Mouse (Mus musculus) adrenal gland, postnatal 10 days (tissue): ENCODE results near the gene Pja2. TPM values are rescaled to one million over a fixed set of nuclear protein-coding genes. Genes with fewer than 3 reads are reported as not detected.
A peak's percentile ranks its signal among the peaks of the same experiment; 100 is the strongest.
"Not testable (repeated sequence)": the region's sequence is repeated elsewhere in the genome, so short reads cannot be mapped to it uniquely, and the experiment has no call there.

Experiments
- DNase-seq: peaks from one replicate; pipeline ENCODE4 v3.0.0; 2021; ENCODE audit warnings: mixed read lengths
- long read RNA-seq, 2 experiments: library from polyadenylated mRNA; stranded (forward); transcript quantifications; one replicate each; pipeline ENCODE4 v2.0.0; 2021
- total RNA-seq, 2 experiments: library from RNA; stranded (reverse); gene quantifications; 2 replicates each; pipeline ENCODE4 v1.2.3; 2021

Gene Pja2
- total RNA-seq: 10 to 100 TPM; 66.7 to 81.7 TPM
- long read RNA-seq, experiment 1, full-length matches to known transcripts: 111 of 140 reads
- long read RNA-seq, experiment 1, partial matches to known transcripts: 25 of 140 reads
- long read RNA-seq, experiment 1, other reads (novel, unspliced or antisense): 4 of 140 reads
- long read RNA-seq, experiment 2, full-length matches to known transcripts: 38 of 40 reads
- long read RNA-seq, experiment 2, partial matches to known transcripts: 2 of 40 reads
- long read RNA-seq, experiment 2, other reads (novel, unspliced or antisense): 0 of 40 reads

DNA sequence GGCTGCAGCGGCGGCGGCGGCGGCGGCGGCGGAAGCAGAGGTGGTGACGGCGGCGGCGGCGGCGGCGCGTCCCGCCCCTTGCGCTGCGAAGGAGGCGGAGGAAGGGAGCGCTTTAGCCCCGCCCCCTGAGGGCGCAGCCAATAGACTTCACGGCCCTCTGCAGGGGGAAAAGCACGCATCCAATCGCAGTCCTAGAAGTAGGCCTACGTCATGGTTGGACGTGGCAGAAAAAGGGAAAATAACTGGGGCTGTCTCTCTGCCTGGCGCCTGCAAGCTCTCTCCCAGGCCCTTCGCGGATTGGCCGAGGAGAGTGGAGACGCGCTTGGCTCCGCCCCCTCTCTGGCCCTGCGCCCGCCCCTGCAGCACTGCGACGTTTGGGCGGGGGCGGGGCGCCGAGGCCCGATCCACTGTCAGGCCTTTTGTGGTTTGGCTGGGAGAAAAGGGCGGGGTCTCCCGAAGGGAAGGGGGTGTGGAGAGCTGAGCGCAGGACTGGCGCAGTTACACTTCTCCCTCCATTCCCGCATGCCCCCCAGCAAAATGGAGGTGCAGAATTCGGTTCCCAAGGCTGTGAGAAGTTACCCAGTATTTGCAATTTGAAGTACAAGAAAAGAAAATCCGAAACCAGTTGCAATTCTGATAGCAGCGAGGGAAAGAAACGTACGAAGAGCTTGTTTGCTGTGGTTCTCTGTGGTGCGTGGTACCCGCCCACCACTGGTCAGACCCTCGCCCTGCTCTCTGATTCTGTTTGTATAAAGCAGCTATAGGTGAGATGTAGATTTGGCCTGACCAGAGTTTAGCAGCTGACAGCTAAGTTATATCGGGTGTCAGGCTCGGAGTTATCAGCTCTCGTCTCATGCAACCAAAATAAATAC lies at the start of gene Pja2:
Pja2 (minus strand) TSS at position 19 of the 872 bp plus-strand sequence.
- peak; percentile 100 for DNase-seq

GRCm38 (mm10) chr17:64375327-64375726 lies 43.6 kb upstream of the Pja2 start:
- peak; percentile 84 for DNase-seq

DNA sequence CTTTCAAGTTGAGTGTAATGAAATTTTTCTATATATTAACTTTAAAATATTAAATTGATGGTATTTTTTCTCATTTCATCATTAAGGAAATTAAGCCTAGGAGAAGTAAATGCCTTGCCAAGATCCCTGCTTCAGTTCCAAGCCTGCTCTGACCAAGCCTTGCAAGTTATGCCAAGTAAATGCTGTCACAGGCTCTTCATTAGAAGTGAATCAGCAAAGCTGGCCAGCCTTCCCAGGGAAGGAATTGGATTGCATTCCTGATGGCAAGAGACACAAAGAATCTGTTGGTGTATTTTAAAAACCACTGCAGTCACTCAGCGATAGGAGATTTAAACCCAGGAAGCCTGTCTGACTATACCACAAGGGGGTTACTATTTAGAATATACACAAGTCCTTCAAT lies 32.0 kb upstream of the Pja2 start:
- DNase-seq: peak; percentile 59

GRCm38 (mm10) chr17:64362570-64362969 lies 30.9 kb upstream of the Pja2 start:
- no peak for DNase-seq

- DNase-seq: no peak
These were observed 30.3 kb upstream of the Pja2 start for GRCm38 (mm10) chr17:64361911-64362425.

- no peak for DNase-seq
These were observed 22.2 kb upstream of the Pja2 start for GRCm38 (mm10) chr17:64353940-64354339.

DNA sequence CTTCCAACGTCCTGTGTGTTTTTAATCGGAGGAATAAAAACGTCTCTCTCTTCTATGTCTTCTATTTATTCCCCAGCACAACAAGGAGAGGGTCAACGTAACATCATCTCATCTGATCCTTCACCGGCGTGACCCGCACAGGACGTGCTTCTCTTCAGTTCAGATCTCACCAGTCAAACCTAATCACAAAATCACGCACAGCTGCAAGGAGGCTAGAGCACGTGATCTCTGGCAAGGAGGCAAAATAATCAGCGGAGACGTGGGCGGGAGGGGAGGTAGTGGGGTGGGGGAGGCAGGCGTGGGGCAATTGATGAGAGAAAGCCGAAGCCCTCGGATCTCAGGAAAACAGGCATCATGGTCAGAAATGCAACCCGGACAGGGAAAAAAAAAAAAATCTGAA lies 14.4 kb upstream of the Pja2 start:
- no peak for DNase-seq

GRCm38 (mm10) chr17:64344576-64345172 lies 13.0 kb upstream of the Pja2 start:
- DNase-seq: no peak

- peak; percentile 26 for DNase-seq
These were observed 10.0 kb upstream of the Pja2 start for GRCm38 (mm10) chr17:64341698-64342097.

GRCm38 (mm10) chr17:64339752-64340151 lies 8.0 kb upstream of the Pja2 start:
- DNase-seq: no peak

GRCm38 (mm10) chr17:64337220-64337619 lies 5.5 kb upstream of the Pja2 start:
- DNase-seq: no peak

GRCm38 (mm10) chr17:64333956-64334355 lies 2.2 kb upstream of the Pja2 start:
- DNase-seq: no peak

GRCm38 (mm10) chr17:64332770-64333096 lies 1.0 kb upstream of the Pja2 start:
- no peak for DNase-seq

GRCm38 (mm10) chr17:64331291-64331897 lies 322 bp downstream of the Pja2 start:
- DNase-seq: no peak

GRCm38 (mm10) chr17:64330885-64331284 lies 831 bp downstream of the Pja2 start:
- DNase-seq: no peak

DNA sequence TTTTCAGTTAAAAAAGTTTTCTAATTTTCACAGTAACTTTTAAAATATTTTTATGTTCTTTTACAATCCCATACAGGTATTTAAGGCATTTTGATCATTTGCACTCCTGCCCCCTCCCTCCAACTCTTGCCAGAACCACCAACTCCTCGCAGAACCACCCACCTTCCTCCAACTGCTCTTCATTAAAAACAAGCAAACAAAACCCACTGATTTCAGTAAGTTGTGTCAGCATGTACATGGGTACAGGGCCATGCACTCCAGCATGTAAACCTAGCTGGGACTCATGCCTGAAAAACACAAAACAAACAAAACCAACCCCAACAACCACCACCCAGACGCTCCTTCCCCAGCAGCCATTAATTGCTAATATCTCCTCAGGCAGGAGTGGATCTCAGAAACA lies 7.2 kb downstream of the Pja2 start:
- DNase-seq: no peak

DNA sequence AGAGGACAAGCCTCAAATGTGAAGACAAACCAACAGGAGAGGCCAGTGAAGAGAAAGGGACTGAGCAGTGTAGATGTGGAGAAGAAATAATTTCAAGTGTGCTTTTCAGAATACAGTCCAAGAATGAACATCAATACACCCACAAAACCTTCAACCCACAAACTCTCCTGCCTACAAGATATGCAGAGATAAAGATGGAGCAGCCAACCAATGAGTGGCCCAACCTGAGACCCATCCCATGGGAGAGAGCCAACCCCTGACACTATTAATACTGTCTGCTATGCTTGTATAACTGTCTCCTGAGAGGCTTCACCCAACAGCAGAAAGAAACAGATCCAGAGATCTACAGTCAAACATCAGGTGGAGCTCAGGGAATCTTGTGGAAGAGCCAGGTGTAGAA lies 16.3 kb downstream of the Pja2 start:
- DNase-seq: no peak

GRCm38 (mm10) chr17:64314523-64314922 lies 17.2 kb downstream of the Pja2 start:
- DNase-seq: not testable (repeated sequence)

DNA sequence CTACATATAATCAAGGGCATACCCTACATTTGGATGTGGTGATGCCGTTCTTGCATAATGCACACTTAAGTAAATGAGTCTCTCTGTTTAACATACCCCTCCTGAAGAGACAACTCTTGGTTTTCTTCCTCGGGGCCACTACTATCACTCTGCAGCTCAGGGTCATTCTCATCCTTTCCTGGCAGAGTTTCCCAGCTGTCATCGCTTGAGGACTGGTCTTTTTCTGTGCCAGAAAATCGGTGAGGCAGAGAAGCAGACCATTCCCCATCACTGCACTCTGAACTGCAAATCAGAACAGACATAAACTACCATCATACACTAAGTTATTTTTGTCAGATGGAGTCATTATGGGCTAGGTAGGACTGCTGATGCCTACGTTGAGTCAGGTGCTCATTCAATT lies 34.1 kb downstream of the Pja2 start:
- DNase-seq: no peak

- peak; percentile 19 for DNase-seq
These were observed 39.0 kb downstream of the Pja2 start for GRCm38 (mm10) chr17:64292740-64293139.

- no peak for DNase-seq
These were observed 42.0 kb downstream of the Pja2 start for GRCm38 (mm10) chr17:64289684-64290083.

DNA sequence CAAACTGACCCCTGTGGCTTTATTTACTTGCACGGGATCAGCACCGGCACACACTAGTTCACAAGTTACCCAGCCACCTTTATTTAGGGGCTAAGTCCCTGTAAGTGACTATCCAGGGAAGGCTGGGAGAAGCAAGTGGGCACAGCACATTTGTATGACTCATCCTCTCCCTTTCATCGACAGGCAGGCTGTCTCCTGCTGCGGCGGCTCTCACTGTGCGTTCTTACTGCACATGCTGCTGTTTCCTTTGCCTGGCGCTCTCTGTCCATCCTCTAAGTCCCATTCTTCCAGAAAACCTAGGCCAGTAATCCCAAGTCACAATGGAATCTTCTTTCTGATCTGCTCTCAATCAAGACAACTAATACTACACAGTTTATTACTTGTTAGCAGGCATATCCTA lies 43.7 kb downstream of the Pja2 start:
- no peak for DNase-seq

- no peak for DNase-seq
These were observed 44.9 kb downstream of the Pja2 start for GRCm38 (mm10) chr17:64286836-64287235.
